Mouse (Mus musculus): ENCODE data around the gene Slc5a3. TPM values are rescaled to one million over a fixed set of nuclear protein-coding genes. Genes with fewer than 3 reads are reported as not detected.

The Slc5a3 gene
- polyA plus RNA-seq, 1 experiment from 2014 or later, result 10.8 TPM

DNA sequence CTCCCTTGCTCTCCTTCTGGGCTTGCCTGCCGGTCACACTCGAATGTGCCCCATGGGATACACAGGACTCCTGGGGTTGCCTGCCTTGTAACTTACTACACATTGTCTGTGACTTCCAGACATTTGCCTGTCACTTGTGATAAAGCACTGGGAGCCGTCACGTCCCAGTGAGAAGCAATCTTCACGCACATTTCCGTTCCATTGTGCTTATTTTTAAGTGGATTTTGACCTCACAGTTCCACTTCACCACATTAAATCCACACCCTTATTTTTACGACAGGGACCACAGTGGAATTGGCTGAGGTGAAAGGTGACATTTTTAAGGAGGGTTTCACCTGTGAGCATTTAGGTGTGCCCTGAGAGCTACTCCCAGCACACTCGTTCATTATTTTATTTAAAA is 21.4 kb upstream of the Slc5a3 start:
- Histone ChIP-seq H3K27me3 (replicated peaks; ENCODE audit: control insufficient read depth, insufficient read depth, low read length) (no peaks in the 10 kb centered on the region), H3K27ac (ENCODE audit: low read depth, low read length) (no peak overlapping the region), H3K9ac (ENCODE audit: low read length) (no peak overlapping the region), H3K36me3 (ENCODE audit: control insufficient read depth, insufficient read depth, low read length) (no peaks in the 10 kb centered on the region), H3K4me2 (ENCODE audit: low read length) (no peak overlapping the region), H3K4me3 (ENCODE audit: low read depth, low read length) (no peak overlapping the region), H3K4me1 (ENCODE audit: control insufficient read depth, insufficient read depth, low read length) (no peaks in the 10 kb centered on the region), H3K9me3 (replicated peaks; ENCODE audit: control insufficient read depth, low read length) (0 out of 2 replicates have a peak, but pooled peaks cover 4% of the 10 kb centered on the region)
- DNase-seq (ENCODE audit: low spot score) (no peak), ATAC-seq (no peak)
- 78% methylated on average over 8 of the region's 8 CpGs for whole genome bisulfite sequencing

- H3K4me2 ChIP-seq (ENCODE audit: low read length), result no peak overlapping the region
- H3K27me3 ChIP-seq (replicated peaks; ENCODE audit: control insufficient read depth, insufficient read depth, low read length), result no peaks in the 10 kb centered on the region
- no peak overlapping the region for H3K27ac ChIP-seq (ENCODE audit: low read depth, low read length)
- H3K36me3 ChIP-seq (ENCODE audit: control insufficient read depth, insufficient read depth, low read length), result no peaks in the 10 kb centered on the region
- H3K4me1 ChIP-seq (ENCODE audit: control insufficient read depth, insufficient read depth, low read length), result no peaks in the 10 kb centered on the region
- DNase-seq (ENCODE audit: low spot score) (no peak), ATAC-seq (no peak)
- H3K9ac ChIP-seq (ENCODE audit: low read length), result no peak overlapping the region
- H3K9me3 ChIP-seq (replicated peaks; ENCODE audit: control insufficient read depth, low read length), result 0 out of 2 replicates have a peak, but pooled peaks cover 4% of the 10 kb centered on the region
- WGBS, result 91% methylated on average over 21 of the region's 21 CpGs
- H3K4me3 ChIP-seq (ENCODE audit: low read depth, low read length), result no peak overlapping the region
These were observed 20.1 kb upstream of the Slc5a3 start for GRCm38 (mm10) chr16:92037891-92038607.

- Histone ChIP-seq H3K27ac (ENCODE audit: low read depth, low read length) (no peak overlapping the region), H3K9ac (ENCODE audit: low read length) (no peak overlapping the region), H3K9me3 (replicated peaks; ENCODE audit: control insufficient read depth, low read length) (0 out of 2 replicates have a peak, but pooled peaks cover 4% of the 10 kb centered on the region), H3K27me3 (replicated peaks; ENCODE audit: control insufficient read depth, insufficient read depth, low read length) (no peaks in the 10 kb centered on the region), H3K36me3 (ENCODE audit: control insufficient read depth, insufficient read depth, low read length) (no peaks in the 10 kb centered on the region), H3K4me2 (ENCODE audit: low read length) (no peak overlapping the region), H3K4me3 (ENCODE audit: low read depth, low read length) (no peak overlapping the region), H3K4me1 (ENCODE audit: control insufficient read depth, insufficient read depth, low read length) (no peaks in the 10 kb centered on the region)
- 93% methylated on average over 7 of the region's 7 CpGs for WGBS
- ATAC-seq (no peak), DNase-seq (ENCODE audit: low spot score) (no peak)
These were observed 18.7 kb upstream of the Slc5a3 start for GRCm38 (mm10) chr16:92039421-92039820.

GRCm38 (mm10) chr16:92039966-92040365 is 18.2 kb upstream of the Slc5a3 start:
- no peak overlapping the region for H3K27ac ChIP-seq (ENCODE audit: low read depth, low read length)
- H3K36me3 ChIP-seq (ENCODE audit: control insufficient read depth, insufficient read depth, low read length), result no peaks in the 10 kb centered on the region
- 0 out of 2 replicates have a peak, but pooled peaks cover 4% of the 10 kb centered on the region for H3K9me3 ChIP-seq (replicated peaks; ENCODE audit: control insufficient read depth, low read length)
- ATAC-seq, result no peak
- 95% methylated on average over 11 of the region's 11 CpGs for WGBS
- no peaks in the 10 kb centered on the region for H3K27me3 ChIP-seq (replicated peaks; ENCODE audit: control insufficient read depth, insufficient read depth, low read length)
- no peak overlapping the region for H3K4me3 ChIP-seq (ENCODE audit: low read depth, low read length)
- no peak overlapping the region for H3K9ac ChIP-seq (ENCODE audit: low read length)
- no peak overlapping the region for H3K4me2 ChIP-seq (ENCODE audit: low read length)
- H3K4me1 ChIP-seq (ENCODE audit: control insufficient read depth, insufficient read depth, low read length), result no peaks in the 10 kb centered on the region
- no peak for DNase-seq (ENCODE audit: low spot score)

GRCm38 (mm10) chr16:92051777-92052310 is 6.3 kb upstream of the Slc5a3 start:
- Histone ChIP-seq H3K27ac (ENCODE audit: low read depth, low read length) (no peak overlapping the region), H3K4me2 (ENCODE audit: low read length) (no peak overlapping the region), H3K27me3 (replicated peaks; ENCODE audit: control insufficient read depth, insufficient read depth, low read length) (no peaks in the 10 kb centered on the region), H3K36me3 (ENCODE audit: control insufficient read depth, insufficient read depth, low read length) (no peaks in the 10 kb centered on the region), H3K9ac (ENCODE audit: low read length) (no peak overlapping the region), H3K4me1 (ENCODE audit: control insufficient read depth, insufficient read depth, low read length) (0 out of 2 replicates have a peak, but pooled peaks cover 3% of the 10 kb centered on the region), H3K4me3 (ENCODE audit: low read depth, low read length) (no peak overlapping the region), H3K9me3 (replicated peaks; ENCODE audit: control insufficient read depth, low read length) (0 out of 2 replicates have a peak, but pooled peaks cover 4% of the 10 kb centered on the region)
- WGBS, result 89% methylated on average over 7 of the region's 7 CpGs
- DNase-seq (ENCODE audit: low spot score) (no peak), ATAC-seq (no peak)

GRCm38 (mm10) chr16:92052569-92052968 is 5.6 kb upstream of the Slc5a3 start:
- ATAC-seq (no peak), DNase-seq (ENCODE audit: low spot score) (no peak)
- H3K27ac ChIP-seq (ENCODE audit: low read depth, low read length), result no peak overlapping the region
- no peak overlapping the region for H3K4me3 ChIP-seq (ENCODE audit: low read depth, low read length)
- WGBS, result 77% methylated on average over 10 of the region's 10 CpGs
- 0 out of 2 replicates have a peak, but pooled peaks cover 3% of the 10 kb centered on the region for H3K4me1 ChIP-seq (ENCODE audit: control insufficient read depth, insufficient read depth, low read length)
- 0 out of 2 replicates have a peak, but pooled peaks cover 4% of the 10 kb centered on the region for H3K9me3 ChIP-seq (replicated peaks; ENCODE audit: control insufficient read depth, low read length)
- no peak overlapping the region for H3K9ac ChIP-seq (ENCODE audit: low read length)
- no peaks in the 10 kb centered on the region for H3K36me3 ChIP-seq (ENCODE audit: control insufficient read depth, insufficient read depth, low read length)
- H3K27me3 ChIP-seq (replicated peaks; ENCODE audit: control insufficient read depth, insufficient read depth, low read length), result no peaks in the 10 kb centered on the region
- no peak overlapping the region for H3K4me2 ChIP-seq (ENCODE audit: low read length)

DNA sequence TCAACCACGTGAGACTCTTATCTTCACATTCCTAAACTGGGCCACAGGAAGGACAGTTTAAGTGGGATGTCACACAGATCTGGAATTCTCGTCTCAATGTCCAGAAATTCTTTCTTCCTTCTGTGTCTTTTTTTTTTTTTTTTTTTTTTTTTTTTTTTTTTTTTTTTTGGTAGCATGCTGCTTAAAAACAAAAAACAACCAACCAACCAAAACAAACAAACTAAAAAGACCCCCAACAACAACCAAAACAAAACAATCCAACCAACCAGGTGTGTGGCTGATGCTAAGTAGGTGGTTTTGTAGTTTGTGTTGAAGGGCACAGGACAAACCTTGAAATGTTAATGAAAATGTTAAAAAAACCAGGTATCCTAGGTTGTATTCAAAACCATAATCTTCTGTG is 1.4 kb upstream of the Slc5a3 start:
- H3K4me2 ChIP-seq (ENCODE audit: low read length), result no peak overlapping the region
- H3K4me1 ChIP-seq (ENCODE audit: control insufficient read depth, insufficient read depth, low read length), result peaks cover 14% of the 10 kb centered on the region; the same call in 1 of the 2 replicates
- H3K4me3 ChIP-seq (ENCODE audit: low read depth, low read length), result no peak overlapping the region
- DNase-seq (ENCODE audit: low spot score) (no peak), ATAC-seq (no peak)
- no peaks in the 10 kb centered on the region for H3K27me3 ChIP-seq (replicated peaks; ENCODE audit: control insufficient read depth, insufficient read depth, low read length)
- WGBS, result 81% methylated on average over 2 of the region's 2 CpGs
- H3K27ac ChIP-seq (ENCODE audit: low read depth, low read length), result no peak overlapping the region
- H3K9ac ChIP-seq (ENCODE audit: low read length), result no peak overlapping the region
- H3K36me3 ChIP-seq (ENCODE audit: control insufficient read depth, insufficient read depth, low read length), result peaks cover 9% of the 10 kb centered on the region
- 0 out of 2 replicates have a peak, but pooled peaks cover 4% of the 10 kb centered on the region for H3K9me3 ChIP-seq (replicated peaks; ENCODE audit: control insufficient read depth, low read length)

DNA sequence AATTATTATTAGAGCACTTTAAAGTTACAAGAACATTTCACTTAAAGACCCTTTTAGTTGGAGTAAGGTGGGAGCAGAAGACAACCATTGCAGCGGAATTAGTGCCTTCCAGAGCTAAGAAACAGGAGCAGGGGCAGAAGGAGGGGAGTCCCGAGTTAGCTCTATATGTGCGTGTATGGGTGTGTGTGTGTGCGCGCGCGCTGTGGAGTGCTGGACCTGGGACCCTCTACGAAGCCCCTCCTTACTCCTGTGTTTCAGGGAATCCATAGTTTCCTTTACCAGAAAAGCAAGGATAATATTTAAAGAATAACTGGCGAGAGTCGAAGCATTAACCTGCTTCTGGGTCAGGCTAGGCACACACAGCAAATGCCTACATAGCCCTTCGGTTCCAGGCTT is 668 bp upstream of the Slc5a3 start:
- ATAC-seq (peak; percentile 56), DNase-seq (ENCODE audit: low spot score) (no peak)
- WGBS, result 2% methylated on average over 11 of the region's 11 CpGs
- H3K9ac ChIP-seq (ENCODE audit: low read length), result peak overlapping the region; percentile 84
- peaks cover 14% of the 10 kb centered on the region; the same call in 1 of the 2 replicates for H3K4me1 ChIP-seq (ENCODE audit: control insufficient read depth, insufficient read depth, low read length)
- H3K4me3 ChIP-seq (ENCODE audit: low read depth, low read length), result peak overlapping the region; percentile 68
- peaks cover 17% of the 10 kb centered on the region for H3K36me3 ChIP-seq (ENCODE audit: control insufficient read depth, insufficient read depth, low read length)
- peak overlapping the region; percentile 80 for H3K27ac ChIP-seq (ENCODE audit: low read depth, low read length)
- H3K27me3 ChIP-seq (replicated peaks; ENCODE audit: control insufficient read depth, insufficient read depth, low read length), result no peaks in the 10 kb centered on the region
- 0 out of 2 replicates have a peak, but pooled peaks cover 4% of the 10 kb centered on the region for H3K9me3 ChIP-seq (replicated peaks; ENCODE audit: control insufficient read depth, low read length)
- peak overlapping the region; percentile 84 for H3K4me2 ChIP-seq (ENCODE audit: low read length)
